Mouse (Mus musculus) heart, adult 18-20 months (tissue): ENCODE measurements around the gene Hsd17b6. TPM values are rescaled to one million over a fixed set of nuclear protein-coding genes. Genes with fewer than 3 reads are reported as not detected.

Source experiments
- total RNA-seq, 2 experiments: library from RNA; stranded (reverse); gene quantifications; 2 replicates each; pipeline ENCODE4 v1.2.3; 2021

The Hsd17b6 gene
- total RNA-seq, 2 experiments from 2014 or later: not detected

Other genes starting within 250 kb of the Hsd17b6 start
- gene Rdh1, start 247.9 kb downstream of the Hsd17b6 start, total RNA-seq: under 1 TPM; 0.07 to 0.10 TPM
- under 1 TPM in 1 of 2 experiments, not detected in 1; 0.10 TPM for gene Rdh16f1, start 247.8 kb downstream of the Hsd17b6 start, total RNA-seq
- not detected for gene Rdh9, start 231.2 kb downstream of the Hsd17b6 start, total RNA-seq
- gene Rdh16, start 206.5 kb downstream of the Hsd17b6 start, total RNA-seq: under 1 TPM in 1 of 2 experiments, not detected in 1; 0.10 TPM
- not detected for gene Rdh19, start 157.7 kb downstream of the Hsd17b6 start, total RNA-seq
- gene Rdh16f2, start 141.1 kb downstream of the Hsd17b6 start, total RNA-seq: not detected
- gene Rdh7, start 118.8 kb downstream of the Hsd17b6 start, total RNA-seq: not detected
- not detected for gene Sdr9c7, start 109.1 kb downstream of the Hsd17b6 start, total RNA-seq
- gene Prim1, start 7.6 kb upstream of the Hsd17b6 start, total RNA-seq: 1 to 10 TPM; 1.5 to 2.2 TPM
- 100 to 1,000 TPM; 462 to 532 TPM for gene Naca, start 28.0 kb upstream of the Hsd17b6 start, total RNA-seq
- gene Ptges3, start 51.3 kb upstream of the Hsd17b6 start, total RNA-seq: 100 to 1,000 TPM; 104 to 110 TPM
- 1,000 to 10,000 TPM; 8,639 to 9,190 TPM for gene Atp5b, start 75.7 kb upstream of the Hsd17b6 start, total RNA-seq
- gene Baz2a, start 84.0 kb upstream of the Hsd17b6 start, total RNA-seq: 10 to 100 TPM; 19.0 to 20.3 TPM
- 100 to 1,000 TPM in 1 of 2 experiments, 10 to 100 TPM in 1; 78.1 to 100 TPM for gene Rbms2, start 172.7 kb upstream of the Hsd17b6 start, total RNA-seq
- gene Gls2, start 186.8 kb upstream of the Hsd17b6 start, total RNA-seq: 1 to 10 TPM in 1 of 2 experiments, under 1 TPM in 1; 0.25 to 1.4 TPM
- 10 to 100 TPM; 37.9 to 45.9 TPM for gene Spryd4, start 204.2 kb upstream of the Hsd17b6 start, total RNA-seq
- gene Mip, start 218.2 kb upstream of the Hsd17b6 start, total RNA-seq: not detected
- 1 to 10 TPM; 6.0 to 7.3 TPM for gene Timeless, start 224.5 kb upstream of the Hsd17b6 start, total RNA-seq
- not detected for gene Apon, start 246.5 kb upstream of the Hsd17b6 start, total RNA-seq